Mouse (Mus musculus): ENCODE results near the gene Dbndd2. TPM values are rescaled to one million over a fixed set of nuclear protein-coding genes. Genes with fewer than 3 reads are reported as not detected.
A peak's percentile ranks its signal among the peaks of the same experiment; 100 is the strongest.

Gene Dbndd2
- polyA plus RNA-seq (2012; rRNA removed): 19.6 and 24.8 TPM in 2 replicates

DNA sequence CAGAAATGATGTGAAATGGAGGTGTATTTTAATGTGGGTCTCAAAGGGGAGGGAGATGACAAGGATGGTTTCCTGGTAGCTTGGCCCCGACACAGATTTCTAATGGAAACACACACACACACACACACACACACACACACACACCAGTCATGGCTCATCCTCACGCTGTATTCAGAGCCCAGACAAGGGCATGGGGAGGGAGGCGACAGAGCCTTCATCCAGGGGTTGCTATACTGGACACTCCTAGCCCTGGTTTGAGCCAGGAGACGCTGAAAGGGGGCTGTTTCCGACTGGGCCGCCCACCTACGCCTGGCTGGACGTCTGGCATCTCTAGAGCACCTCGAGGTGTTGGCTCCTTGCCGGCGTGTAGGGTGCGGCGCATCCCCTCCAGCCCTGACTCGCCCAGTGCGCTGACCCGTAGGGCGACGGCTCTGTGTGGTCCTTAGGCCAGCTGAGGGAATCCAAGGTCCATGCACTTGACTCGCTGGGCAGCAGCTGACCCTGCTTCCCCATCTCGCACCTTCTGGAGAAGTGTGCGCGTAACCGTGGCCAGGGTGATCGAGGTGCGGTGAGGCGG is at the start of gene Dbndd2:
Gene Dbndd2 (plus strand): TSS at position 426 of the 577 bp plus-strand sequence.
- no peak for TF ChIP-seq POLR2A (IDR thresholded peaks at IDR 0.05; ENCODE audit: control insufficient read depth, extremely low read depth, insufficient read depth, low read length, poor library complexity)
- TF ChIP-seq CTCF (IDR thresholded peaks at IDR 0.05; ENCODE audit: borderline replicate concordance, control insufficient read depth, extremely low read depth, insufficient read depth, low read length, poor library complexity): no peak
- H3K4me3 ChIP-seq (ENCODE audit: control insufficient read depth, insufficient read depth, low read length): peak within 1 kb of the TSS; percentile 46
- H3K27me3 ChIP-seq (ENCODE audit: control insufficient read depth, insufficient read depth, low read length): peaks cover 14% of the 10 kb centered on the region; the same call in 1 of the 2 replicates
- H3K27ac ChIP-seq (ENCODE audit: control insufficient read depth, insufficient read depth, low read length): no peak within 1 kb of the TSS
- 14% methylated on average over 26 of the region's 26 CpGs for WGBS
- H3K36me3 ChIP-seq (ENCODE audit: control insufficient read depth, insufficient read depth, low read length): no peaks in the 10 kb centered on the region
- peaks cover 5% of the 10 kb centered on the region for H3K4me1 ChIP-seq (replicated peaks; ENCODE audit: control insufficient read depth, insufficient read depth, low read length)
- no peak for DNase-seq

DNA sequence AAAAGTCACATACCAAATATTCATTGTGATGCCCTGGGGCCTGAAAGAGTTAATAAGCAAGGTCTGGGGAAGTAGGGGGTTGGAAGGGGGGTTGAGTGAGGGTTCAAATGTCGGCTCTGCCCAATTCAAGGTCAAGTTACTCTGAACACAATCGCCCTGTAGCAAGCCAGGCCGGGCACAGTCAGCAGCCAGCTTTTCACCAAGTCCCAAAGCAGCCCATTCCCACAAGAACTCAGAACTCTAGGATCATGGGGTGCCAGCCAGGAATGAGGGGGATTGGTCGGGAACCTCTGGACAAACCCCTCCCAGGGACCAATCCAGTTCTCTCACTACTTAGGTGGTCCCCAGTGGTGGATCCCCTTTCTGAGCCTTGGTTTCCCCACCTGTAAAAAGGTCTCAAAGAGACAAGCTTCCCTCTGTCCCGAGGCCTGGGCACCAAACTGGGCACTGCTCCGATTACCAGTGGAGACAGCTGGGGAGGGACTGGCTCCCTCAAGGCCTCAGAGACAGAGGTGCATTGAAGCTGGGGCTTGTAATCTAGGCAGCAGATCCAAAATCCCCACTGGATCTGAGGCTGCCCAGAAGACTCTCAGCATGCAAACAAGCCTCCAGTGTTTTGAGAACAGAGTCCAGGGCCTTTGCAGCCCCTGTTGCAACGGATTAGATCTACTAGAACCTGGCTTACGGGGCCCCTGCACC is 49.5 kb upstream of the Dbndd2 start:
- peaks cover 24% of the 10 kb centered on the region for H3K4me1 ChIP-seq (replicated peaks; ENCODE audit: control insufficient read depth, insufficient read depth, low read length)

DNA sequence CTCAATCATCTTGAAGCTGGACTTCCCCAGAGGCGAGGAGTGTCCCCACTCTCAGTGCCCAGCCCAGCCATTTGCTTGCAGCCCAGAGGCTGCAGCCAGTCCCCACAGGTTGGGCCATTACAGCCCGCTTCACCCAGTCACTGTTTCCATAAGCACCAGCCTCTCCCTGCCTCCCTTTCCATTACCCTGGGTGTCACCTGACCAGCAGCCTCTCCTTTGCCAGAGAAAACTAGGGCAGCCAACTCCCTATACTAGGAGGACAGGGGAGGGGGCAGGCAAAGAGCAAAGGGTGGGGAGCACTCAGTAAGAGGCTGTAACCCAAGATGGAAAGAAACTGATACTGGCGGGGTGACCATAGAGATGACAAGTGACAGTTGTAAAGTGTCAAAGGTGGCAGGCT is 48.9 kb upstream of the Dbndd2 start:
- Histone ChIP-seq H3K27ac (ENCODE audit: control insufficient read depth, insufficient read depth, low read length) (no peak overlapping the region), H3K27me3 (ENCODE audit: control insufficient read depth, insufficient read depth, low read length) (no peaks in the 10 kb centered on the region), H3K4me3 (ENCODE audit: control insufficient read depth, insufficient read depth, low read length) (no peak overlapping the region), H3K4me1 (replicated peaks; ENCODE audit: control insufficient read depth, insufficient read depth, low read length) (peaks cover 28% of the 10 kb centered on the region), H3K36me3 (ENCODE audit: control insufficient read depth, insufficient read depth, low read length) (no peaks in the 10 kb centered on the region)
- no peak for TF ChIP-seq CTCF (IDR thresholded peaks at IDR 0.05; ENCODE audit: borderline replicate concordance, control insufficient read depth, extremely low read depth, insufficient read depth, low read length, poor library complexity)
- no peak for TF ChIP-seq POLR2A (IDR thresholded peaks at IDR 0.05; ENCODE audit: control insufficient read depth, extremely low read depth, insufficient read depth, low read length, poor library complexity)
- DNase-seq: no peak
- 86% methylated on average over 3 of the region's 3 CpGs for WGBS

More for the DNA sequence above, 49.5 kb upstream of the Dbndd2 start:
- H3K36me3 ChIP-seq (ENCODE audit: control insufficient read depth, insufficient read depth, low read length): no peaks in the 10 kb centered on the region
- no peak overlapping the region for H3K4me3 ChIP-seq (ENCODE audit: control insufficient read depth, insufficient read depth, low read length)
- 60% methylated on average over 8 of the region's 8 CpGs for WGBS
- no peak overlapping the region for H3K27ac ChIP-seq (ENCODE audit: control insufficient read depth, insufficient read depth, low read length)
- DNase-seq: no peak
- H3K27me3 ChIP-seq (ENCODE audit: control insufficient read depth, insufficient read depth, low read length): no peaks in the 10 kb centered on the region
- no peak for TF ChIP-seq CTCF (IDR thresholded peaks at IDR 0.05; ENCODE audit: borderline replicate concordance, control insufficient read depth, extremely low read depth, insufficient read depth, low read length, poor library complexity)
- TF ChIP-seq POLR2A (IDR thresholded peaks at IDR 0.05; ENCODE audit: control insufficient read depth, extremely low read depth, insufficient read depth, low read length, poor library complexity): no peak

DNA sequence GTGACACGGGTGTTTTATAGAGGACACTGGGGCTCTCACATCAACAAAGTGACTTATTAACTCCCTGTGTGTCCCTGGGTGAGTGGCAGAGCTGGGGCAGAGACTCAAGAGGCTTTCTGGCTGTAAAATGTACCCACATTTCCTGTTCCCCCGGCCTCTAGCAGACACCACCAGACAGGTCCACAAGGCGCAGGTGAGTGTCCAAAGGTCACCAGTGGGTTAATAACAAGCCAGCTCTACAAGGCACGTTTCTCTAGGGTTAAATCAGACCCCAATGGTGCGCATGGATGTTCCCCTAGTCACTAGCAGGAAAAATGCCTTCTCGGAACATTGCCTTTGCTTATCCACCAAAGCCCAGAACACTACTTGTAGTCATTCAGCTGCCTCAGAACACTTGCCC is 48.2 kb upstream of the Dbndd2 start:
- Histone ChIP-seq H3K4me3 (ENCODE audit: control insufficient read depth, insufficient read depth, low read length) (no peak overlapping the region), H3K27ac (ENCODE audit: control insufficient read depth, insufficient read depth, low read length) (no peak overlapping the region)

DNA sequence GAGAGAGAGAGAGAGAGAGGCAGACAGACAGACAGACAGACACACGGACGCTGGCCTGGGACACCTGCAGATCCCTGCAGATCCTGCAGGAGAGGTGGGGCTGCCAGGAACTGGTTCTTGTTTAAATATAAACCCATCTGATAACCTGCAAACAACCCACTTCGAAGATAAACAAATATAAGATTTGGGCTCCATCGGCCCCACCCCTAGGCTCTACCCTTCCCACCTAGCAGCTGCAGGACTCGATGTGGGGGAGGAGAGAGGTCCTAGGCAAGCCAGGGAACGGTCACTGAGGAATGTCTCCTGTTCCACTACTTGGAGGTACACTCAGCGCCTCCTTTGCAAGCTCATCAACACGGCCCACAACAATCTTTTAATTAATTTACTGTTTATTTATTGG is 47.6 kb upstream of the Dbndd2 start:
- WGBS: 83% methylated on average over 8 of the region's 8 CpGs
- no peak overlapping the region for H3K4me3 ChIP-seq (ENCODE audit: control insufficient read depth, insufficient read depth, low read length)
- peaks cover 36% of the 10 kb centered on the region for H3K4me1 ChIP-seq (replicated peaks; ENCODE audit: control insufficient read depth, insufficient read depth, low read length)
- no peak for DNase-seq
- no peaks in the 10 kb centered on the region for H3K36me3 ChIP-seq (ENCODE audit: control insufficient read depth, insufficient read depth, low read length)
- no peak overlapping the region for H3K27ac ChIP-seq (ENCODE audit: control insufficient read depth, insufficient read depth, low read length)
- TF ChIP-seq CTCF (IDR thresholded peaks at IDR 0.05; ENCODE audit: borderline replicate concordance, control insufficient read depth, extremely low read depth, insufficient read depth, low read length, poor library complexity) (no peak), POLR2A (IDR thresholded peaks at IDR 0.05; ENCODE audit: control insufficient read depth, extremely low read depth, insufficient read depth, low read length, poor library complexity) (no peak)
- H3K27me3 ChIP-seq (ENCODE audit: control insufficient read depth, insufficient read depth, low read length): no peaks in the 10 kb centered on the region; the same call in 1 of the 2 replicates

More for the DNA sequence above, 48.2 kb upstream of the Dbndd2 start:
- Histone ChIP-seq H3K4me1 (replicated peaks; ENCODE audit: control insufficient read depth, insufficient read depth, low read length) (peaks cover 32% of the 10 kb centered on the region), H3K27me3 (ENCODE audit: control insufficient read depth, insufficient read depth, low read length) (no peaks in the 10 kb centered on the region; the same call in 1 of the 2 replicates), H3K36me3 (ENCODE audit: control insufficient read depth, insufficient read depth, low read length) (no peaks in the 10 kb centered on the region)
- WGBS: 53% methylated on average over 6 of the region's 6 CpGs
- no peak for DNase-seq
- no peak for TF ChIP-seq CTCF (IDR thresholded peaks at IDR 0.05; ENCODE audit: borderline replicate concordance, control insufficient read depth, extremely low read depth, insufficient read depth, low read length, poor library complexity)
- TF ChIP-seq POLR2A (IDR thresholded peaks at IDR 0.05; ENCODE audit: control insufficient read depth, extremely low read depth, insufficient read depth, low read length, poor library complexity): no peak

DNA sequence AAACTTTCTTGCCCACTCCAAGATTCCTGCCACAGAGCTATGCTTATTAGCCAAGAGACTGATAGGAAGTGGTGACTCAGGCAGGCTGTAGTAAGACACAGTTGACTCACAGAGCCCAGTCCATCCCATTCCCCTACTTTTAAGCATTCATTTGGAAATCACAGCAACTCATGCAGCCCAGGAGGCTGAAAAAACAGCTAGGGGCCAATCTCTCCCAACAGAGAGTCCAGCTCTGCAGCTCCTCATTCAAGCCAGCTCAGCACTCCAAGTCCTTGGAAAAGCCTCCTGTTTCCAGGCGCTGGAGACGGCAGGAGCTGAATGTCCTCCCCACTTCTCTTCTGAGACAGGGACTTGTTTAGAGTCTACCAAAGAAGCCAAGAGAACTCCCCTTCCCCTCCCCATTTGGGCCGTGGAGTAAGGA is 46.9 kb upstream of the Dbndd2 start:
- Histone ChIP-seq H3K4me1 (replicated peaks; ENCODE audit: control insufficient read depth, insufficient read depth, low read length) (peaks cover 39% of the 10 kb centered on the region), H3K27me3 (ENCODE audit: control insufficient read depth, insufficient read depth, low read length) (peaks cover 6% of the 10 kb centered on the region; the same call in 1 of the 2 replicates), H3K4me3 (ENCODE audit: control insufficient read depth, insufficient read depth, low read length) (no peak overlapping the region), H3K36me3 (ENCODE audit: control insufficient read depth, insufficient read depth, low read length) (no peaks in the 10 kb centered on the region), H3K27ac (ENCODE audit: control insufficient read depth, insufficient read depth, low read length) (no peak overlapping the region)
- TF ChIP-seq POLR2A (IDR thresholded peaks at IDR 0.05; ENCODE audit: control insufficient read depth, extremely low read depth, insufficient read depth, low read length, poor library complexity): no peak
- TF ChIP-seq CTCF (IDR thresholded peaks at IDR 0.05; ENCODE audit: borderline replicate concordance, control insufficient read depth, extremely low read depth, insufficient read depth, low read length, poor library complexity): no peak
- no peak for DNase-seq
- WGBS: 84% methylated on average over 3 of the region's 3 CpGs

Data from thymus, adult 2 months (tissue).